Mouse (Mus musculus) embryo, embryonic 11 days (tissue): ENCODE measurements around the gene Rab3c.

Source experiments
- DNase-seq: peaks from one replicate; pipeline ENCODE4 v3.0.0-alpha.2; 2015

Rab3c gene

GRCm38 (mm10) chr13:110280563-110281144 lies at the start of gene Rab3c:
TSS of gene Rab3c (minus strand) at chr13:110280996.
- peak; percentile 30 for DNase-seq

GRCm38 (mm10) chr13:110318746-110319145 lies 38.0 kb upstream of the Rab3c start:
- no peak for DNase-seq

- DNase-seq: no peak
Observed at GRCm38 (mm10) chr13:110307188-110307587, 26.4 kb upstream of the Rab3c start.

- DNase-seq: no peak
Observed at GRCm38 (mm10) chr13:110297112-110297511, 16.3 kb upstream of the Rab3c start.

GRCm38 (mm10) chr13:110288499-110288898 lies 7.7 kb upstream of the Rab3c start:
- no peak for DNase-seq

- no peak for DNase-seq
Observed at GRCm38 (mm10) chr13:110283781-110284180, 3.0 kb upstream of the Rab3c start.

GRCm38 (mm10) chr13:110280028-110280562 lies 701 bp downstream of the Rab3c start:
- peak; percentile 92 for DNase-seq

GRCm38 (mm10) chr13:110278976-110279736 lies 1.6 kb downstream of the Rab3c start:
- DNase-seq: no peak

GRCm38 (mm10) chr13:110277709-110278108 lies 3.1 kb downstream of the Rab3c start:
- no peak for DNase-seq

GRCm38 (mm10) chr13:110275471-110275870 lies 5.3 kb downstream of the Rab3c start:
- DNase-seq: no peak

- DNase-seq: peak; percentile 38
Observed at GRCm38 (mm10) chr13:110260649-110261048, 20.1 kb downstream of the Rab3c start.

- DNase-seq: no peak
Observed at GRCm38 (mm10) chr13:110251453-110251852, 29.3 kb downstream of the Rab3c start.

GRCm38 (mm10) chr13:110248481-110248880 lies 32.3 kb downstream of the Rab3c start:
- no peak for DNase-seq

- DNase-seq: peak; percentile 44
Observed at GRCm38 (mm10) chr13:110238970-110239369, 41.8 kb downstream of the Rab3c start.

GRCm38 (mm10) chr13:110237209-110237935 lies 43.4 kb downstream of the Rab3c start:
- DNase-seq: peak; percentile 14

- no peak for DNase-seq
Observed at GRCm38 (mm10) chr13:110233364-110233763, 47.4 kb downstream of the Rab3c start.

- DNase-seq: no peak
Observed at GRCm38 (mm10) chr13:110231086-110231688, 49.6 kb downstream of the Rab3c start.

- no peak for DNase-seq
Observed at GRCm38 (mm10) chr13:110230046-110230445, 50.8 kb downstream of the Rab3c start.

- DNase-seq: no peak
Observed at GRCm38 (mm10) chr13:110219195-110219594, 61.6 kb downstream of the Rab3c start.

GRCm38 (mm10) chr13:110218497-110218896 lies 62.3 kb downstream of the Rab3c start:
- no peak for DNase-seq

- DNase-seq: no peak
Observed at GRCm38 (mm10) chr13:110211526-110212075, 69.2 kb downstream of the Rab3c start.

GRCm38 (mm10) chr13:110198906-110199305 lies 81.9 kb downstream of the Rab3c start:
- no peak for DNase-seq

- no peak for DNase-seq
Observed at GRCm38 (mm10) chr13:110190039-110190438, 90.8 kb downstream of the Rab3c start.
